Mouse (Mus musculus) heart, adult 2 months (tissue): ENCODE results near the gene Tekt4.

Source experiments
- CTCF ChIP-seq: fragments of 200-600 bp; IDR thresholded peaks from 2 replicates; pipeline ENCODE4 v1.8.1; 2022; ENCODE audit warnings: antibody characterized with exemption, mild to moderate bottlenecking, moderate library complexity
- POLR2A ChIP-seq: fragments of 200-500 bp; IDR thresholded peaks from 2 replicates; pipeline ENCODE4 v1.6.1; 2011; ENCODE audit warnings: mild to moderate bottlenecking, low read depth, low read length, control low read depth; ENCODE audit not compliant: insufficient read depth

- TF ChIP-seq POLR2A: no peak
- TF ChIP-seq CTCF: no peak
Observed at GRCm38 (mm10) chr17:25420998-25421397, 33.4 kb upstream of the Tekt4 start.
